11 mouse cellular contexts compared by ENCODE assay signal in genomic region chr4:134569205-134569604, GRCm38 (mm10). TPM values are rescaled to one million over a fixed set of nuclear protein-coding genes. Genes with fewer than 3 reads are reported as not detected.
DNase-seq lines count a peak whose midpoint lies in the region; ATAC-seq and TF ChIP-seq lines count a peak whose summit lies in the region.
"Had no signal": no experiment of that assay in that cellular context is flagged by ENCODE, and none has a peak within 500 bp of the region (broad histone marks: within the 10 kb centered on the region; RNA-seq: fewer than 3 reads in every experiment).

No protein-coding gene starts in this region.

- no peak overlapping the region for H3K27ac ChIP-seq in layer of hippocampus, adult 2 months
- H3K27ac ChIP-seq in stomach, postnatal 0 days (replicated peaks), result no peak overlapping the region
- H3K27ac ChIP-seq: embryonic facial prominence, embryonic 13.5 days; midbrain, embryonic 12.5 days had no signal

- peak; percentile 73 for TF ChIP-seq CTCF in layer of hippocampus, adult 2 months (conservative IDR thresholded peaks at IDR 0.05)
- TF ChIP-seq CTCF in stomach, postnatal 0 days (IDR thresholded peaks at IDR 0.05; ENCODE audit: low read depth), result peak; percentile 69

- ATAC-seq in stomach, postnatal 0 days (ENCODE audit: low FRiP score, low TSS enrichment), result no peak
- ATAC-seq: inflammation-experienced regulatory T-cells, adult 6 months had no signal

- H3K27me3 ChIP-seq in stomach, postnatal 0 days (ENCODE audit: control insufficient read depth, insufficient read depth, low read length), result no peaks in the 10 kb centered on the region
- H3K27me3 ChIP-seq: embryonic facial prominence, embryonic 13.5 days; midbrain, embryonic 12.5 days had no signal

- H3K36me3 ChIP-seq in stomach, postnatal 0 days (ENCODE audit: control insufficient read depth, insufficient read depth, low read length), result no peaks in the 10 kb centered on the region
- H3K36me3 ChIP-seq: midbrain, embryonic 12.5 days had no signal

- WGBS in stomach, postnatal 0 days, result 75% methylated on average over 6 of the region's 6 CpGs

- DNase-seq in cerebellum, postnatal 10 days, result peak; percentile 73 to 81
- DNase-seq in cerebellum, adult 11 months, result no peak
- DNase-seq in layer of hippocampus, adult 2 months (ENCODE audit: low spot score in 2 of 2), result no peak
- DNase-seq in layer of hippocampus, adult 11-12 months (ENCODE audit: low spot score), result no peak
- peak; percentile 24 for DNase-seq in thymus, postnatal 14 days
- no peak for DNase-seq in thymus, postnatal 0 days (ENCODE audit: low spot score)
- DNase-seq in stomach, postnatal 0 days (ENCODE audit: low spot score), result no peak
- no peak for DNase-seq in urinary bladder, postnatal 25 days (ENCODE audit: low spot score)

- H3K4me1 ChIP-seq in stomach, postnatal 0 days (replicated peaks; ENCODE audit: control insufficient read depth, insufficient read depth), result no peaks in the 10 kb centered on the region

- H3K4me2 ChIP-seq in stomach, postnatal 0 days (replicated peaks; ENCODE audit: low read depth), result no peak overlapping the region
- H3K4me2 ChIP-seq: embryonic facial prominence, embryonic 13.5 days; midbrain, embryonic 12.5 days had no signal

- no peak for TF ChIP-seq EP300 in stomach, postnatal 0 days (optimal IDR thresholded peaks at IDR 0.05)

- H3K9me3 ChIP-seq in stomach, postnatal 0 days (ENCODE audit: control insufficient read depth, low read length), result no peaks in the 10 kb centered on the region
- H3K9me3 ChIP-seq: midbrain, embryonic 12.5 days had no signal

- H3K4me3 ChIP-seq in layer of hippocampus, adult 2 months, result no peak overlapping the region
- no peak overlapping the region for H3K4me3 ChIP-seq in stomach, postnatal 0 days (ENCODE audit: low read depth, low read length)
- H3K4me3 ChIP-seq: embryonic facial prominence, embryonic 13.5 days; midbrain, embryonic 12.5 days had no signal

- H3K9ac ChIP-seq in stomach, postnatal 0 days (ENCODE audit: low read length), result no peak overlapping the region
- H3K9ac ChIP-seq: embryonic facial prominence, embryonic 13.5 days; midbrain, embryonic 12.5 days had no signal

RNA-seq across cellular contexts. Expression of gene Selenon, which starts 17.2 kb away (rescaled TPM):
- 10 to 100 TPM; 17.3 to 19.7 TPM for total RNA-seq in layer of hippocampus, adult 2 months (2021)
- 4.8 and 6.8 TPM in 2 replicates for polyA plus RNA-seq in thymus, postnatal 0 days (2015; fragmentation: Nextera tagmentation; extraction: Ambion mirVana)
- polyA plus RNA-seq in stomach, postnatal 0 days (2015; fragmentation: Nextera tagmentation; extraction: Ambion mirVana), result 8.6 and 12.1 TPM in 2 replicates

RNA-seq across cellular contexts. Expression of gene Mtfr1l, which starts 34.0 kb away (rescaled TPM):
- total RNA-seq in layer of hippocampus, adult 2 months (2021), result 10 to 100 TPM; 69.3 to 72.5 TPM
- polyA plus RNA-seq in thymus, postnatal 0 days (2015; fragmentation: Nextera tagmentation; extraction: Ambion mirVana), result 98.6 and 104 TPM in 2 replicates
- polyA plus RNA-seq in stomach, postnatal 0 days (2015; fragmentation: Nextera tagmentation; extraction: Ambion mirVana), result 64.7 and 70.3 TPM in 2 replicates

RNA-seq across cellular contexts. Expression of gene Aunip, which starts 58.4 kb away (rescaled TPM):
- total RNA-seq in layer of hippocampus, adult 2 months (2021), result under 1 TPM; 0.56 to 0.67 TPM
- 14.3 and 16.7 TPM in 2 replicates for polyA plus RNA-seq in thymus, postnatal 0 days (2015; fragmentation: Nextera tagmentation; extraction: Ambion mirVana)
- polyA plus RNA-seq in stomach, postnatal 0 days (2015; fragmentation: Nextera tagmentation; extraction: Ambion mirVana), result 3.5 and 3.8 TPM in 2 replicates

Comparison
In these comparisons a context has a peak if more than half of its experiments do, and no peak if none do; other contexts are left out.
1. DNase-seq: peak in cerebellum, postnatal 10 days (2 of 2) and thymus, postnatal 14 days (single experiment); none in cerebellum, adult 11 months (single experiment), layer of hippocampus, adult 2 months (0 of 2), layer of hippocampus, adult 11-12 months (single experiment), thymus, postnatal 0 days (single experiment), stomach, postnatal 0 days (single experiment) and urinary bladder, postnatal 25 days (single experiment).